Mouse (Mus musculus): ENCODE measurements around the gene Lhx3. TPM values are rescaled to one million over a fixed set of nuclear protein-coding genes. Genes with fewer than 3 reads are reported as not detected.

The Lhx3 gene
- polyA plus RNA-seq, 1 experiment from 2014 or later = not detected

GRCm38 (mm10) chr2:26209566-26209965 lies 1.5 kb upstream of the Lhx3 start:
- Histone ChIP-seq H3K4me1 (replicated peaks; ENCODE audit: control insufficient read depth, insufficient read depth, low read length) (no peaks in the 10 kb centered on the region), H3K27me3 (replicated peaks; ENCODE audit: control insufficient read depth, insufficient read depth, low read length) (peaks cover 35% of the 10 kb centered on the region), H3K4me3 (ENCODE audit: low read depth, low read length) (no peak overlapping the region), H3K4me2 (ENCODE audit: low read length) (no peak overlapping the region), H3K9me3 (ENCODE audit: control insufficient read depth, low read length) (no peaks in the 10 kb centered on the region), H3K27ac (ENCODE audit: low read depth) (no peak overlapping the region), H3K36me3 (ENCODE audit: control insufficient read depth, insufficient read depth, low read length) (peaks cover 40% of the 10 kb centered on the region), H3K9ac (ENCODE audit: low read length) (no peak overlapping the region)
- 77% methylated on average over 3 of the region's 3 CpGs for WGBS
- ATAC-seq (replicated peaks; ENCODE audit: low FRiP score, low TSS enrichment, low read depth) = no peak
- DNase-seq (ENCODE audit: low spot score) = no peak

GRCm38 (mm10) chr2:26207559-26207958 lies 530 bp downstream of the Lhx3 start:
- peaks cover 55% of the 10 kb centered on the region for H3K27me3 ChIP-seq (replicated peaks; ENCODE audit: control insufficient read depth, insufficient read depth, low read length)
- DNase-seq (ENCODE audit: low spot score) (no peak), ATAC-seq (replicated peaks; ENCODE audit: low FRiP score, low TSS enrichment, low read depth) (no peak)
- no peaks in the 10 kb centered on the region for H3K4me1 ChIP-seq (replicated peaks; ENCODE audit: control insufficient read depth, insufficient read depth, low read length)
- H3K4me3 ChIP-seq (ENCODE audit: low read depth, low read length) = no peak overlapping the region
- H3K27ac ChIP-seq (ENCODE audit: low read depth) = no peak overlapping the region
- WGBS = 13% methylated on average over 9 of the region's 9 CpGs
- no peak overlapping the region for H3K4me2 ChIP-seq (ENCODE audit: low read length)
- peaks cover 26% of the 10 kb centered on the region for H3K36me3 ChIP-seq (ENCODE audit: control insufficient read depth, insufficient read depth, low read length)
- no peak overlapping the region for H3K9ac ChIP-seq (ENCODE audit: low read length)
- no peaks in the 10 kb centered on the region for H3K9me3 ChIP-seq (ENCODE audit: control insufficient read depth, low read length)

GRCm38 (mm10) chr2:26205761-26206160 lies 2.3 kb downstream of the Lhx3 start:
- ATAC-seq (replicated peaks; ENCODE audit: low FRiP score, low TSS enrichment, low read depth) = no peak
- Histone ChIP-seq H3K4me3 (ENCODE audit: low read depth, low read length) (no peak overlapping the region), H3K9ac (ENCODE audit: low read length) (no peak overlapping the region), H3K36me3 (ENCODE audit: control insufficient read depth, insufficient read depth, low read length) (peaks cover 8% of the 10 kb centered on the region), H3K4me1 (replicated peaks; ENCODE audit: control insufficient read depth, insufficient read depth, low read length) (no peaks in the 10 kb centered on the region), H3K9me3 (ENCODE audit: control insufficient read depth, low read length) (no peaks in the 10 kb centered on the region), H3K4me2 (ENCODE audit: low read length) (no peak overlapping the region), H3K27me3 (replicated peaks; ENCODE audit: control insufficient read depth, insufficient read depth, low read length) (peaks cover 73% of the 10 kb centered on the region), H3K27ac (ENCODE audit: low read depth) (no peak overlapping the region)
- no peak for DNase-seq (ENCODE audit: low spot score)
- 17% methylated on average over 10 of the region's 10 CpGs for WGBS

GRCm38 (mm10) chr2:26205126-26205525 lies 3.0 kb downstream of the Lhx3 start:
- ATAC-seq (replicated peaks; ENCODE audit: low FRiP score, low TSS enrichment, low read depth) (no peak), DNase-seq (ENCODE audit: low spot score) (peak; percentile 81)
- no peaks in the 10 kb centered on the region for H3K4me1 ChIP-seq (replicated peaks; ENCODE audit: control insufficient read depth, insufficient read depth, low read length)
- peaks cover 79% of the 10 kb centered on the region for H3K27me3 ChIP-seq (replicated peaks; ENCODE audit: control insufficient read depth, insufficient read depth, low read length)
- no peak overlapping the region for H3K4me3 ChIP-seq (ENCODE audit: low read depth, low read length)
- WGBS = 3% methylated on average over 16 of the region's 16 CpGs
- no peaks in the 10 kb centered on the region for H3K9me3 ChIP-seq (ENCODE audit: control insufficient read depth, low read length)
- peaks cover 2% of the 10 kb centered on the region for H3K36me3 ChIP-seq (ENCODE audit: control insufficient read depth, insufficient read depth, low read length)
- H3K4me2 ChIP-seq (ENCODE audit: low read length) = no peak overlapping the region
- no peak overlapping the region for H3K9ac ChIP-seq (ENCODE audit: low read length)
- H3K27ac ChIP-seq (ENCODE audit: low read depth) = no peak overlapping the region

GRCm38 (mm10) chr2:26202849-26203475 lies 5.1 kb downstream of the Lhx3 start:
- ATAC-seq (replicated peaks; ENCODE audit: low FRiP score, low TSS enrichment, low read depth) = no peak
- no peaks in the 10 kb centered on the region; the same call in 1 of the 2 replicates for H3K4me1 ChIP-seq (replicated peaks; ENCODE audit: control insufficient read depth, insufficient read depth, low read length)
- no peak overlapping the region for H3K4me2 ChIP-seq (ENCODE audit: low read length)
- DNase-seq (ENCODE audit: low spot score) = no peak
- H3K4me3 ChIP-seq (ENCODE audit: low read depth, low read length) = no peak overlapping the region
- no peak overlapping the region for H3K9ac ChIP-seq (ENCODE audit: low read length)
- 2% methylated on average over 36 of the region's 36 CpGs for WGBS
- H3K27ac ChIP-seq (ENCODE audit: low read depth) = no peak overlapping the region
- no peaks in the 10 kb centered on the region for H3K36me3 ChIP-seq (ENCODE audit: control insufficient read depth, insufficient read depth, low read length)
- H3K9me3 ChIP-seq (ENCODE audit: control insufficient read depth, low read length) = no peaks in the 10 kb centered on the region
- peaks cover 100% of the 10 kb centered on the region for H3K27me3 ChIP-seq (replicated peaks; ENCODE audit: control insufficient read depth, insufficient read depth, low read length)

- WGBS = under 1% methylated on average over 77 of the region's 77 CpGs
Measured at GRCm38 (mm10) chr2:26201926-26202848, 5.9 kb downstream of the Lhx3 start.

GRCm38 (mm10) chr2:26198488-26198887 lies 9.6 kb downstream of the Lhx3 start:
- H3K4me3 ChIP-seq (ENCODE audit: low read depth, low read length) = no peak overlapping the region
- no peak overlapping the region for H3K9ac ChIP-seq (ENCODE audit: low read length)
- WGBS = under 1% methylated on average over 10 of the region's 10 CpGs
- H3K9me3 ChIP-seq (ENCODE audit: control insufficient read depth, low read length) = no peaks in the 10 kb centered on the region
- no peak overlapping the region for H3K4me2 ChIP-seq (ENCODE audit: low read length)
- peaks cover 96% of the 10 kb centered on the region for H3K27me3 ChIP-seq (replicated peaks; ENCODE audit: control insufficient read depth, insufficient read depth, low read length)
- no peaks in the 10 kb centered on the region for H3K36me3 ChIP-seq (ENCODE audit: control insufficient read depth, insufficient read depth, low read length)
- no peaks in the 10 kb centered on the region; the same call in 1 of the 2 replicates for H3K4me1 ChIP-seq (replicated peaks; ENCODE audit: control insufficient read depth, insufficient read depth, low read length)
- DNase-seq (ENCODE audit: low spot score) = no peak
- no peak overlapping the region for H3K27ac ChIP-seq (ENCODE audit: low read depth)
- no peak for ATAC-seq (replicated peaks; ENCODE audit: low FRiP score, low TSS enrichment, low read depth)

More at GRCm38 (mm10) chr2:26201926-26202848, 5.9 kb downstream of the Lhx3 start:
- H3K27ac ChIP-seq (ENCODE audit: low read depth) = no peak overlapping the region
- no peaks in the 10 kb centered on the region; the same call in 1 of the 2 replicates for H3K4me1 ChIP-seq (replicated peaks; ENCODE audit: control insufficient read depth, insufficient read depth, low read length)
- ATAC-seq (replicated peaks; ENCODE audit: low FRiP score, low TSS enrichment, low read depth) (no peak), DNase-seq (ENCODE audit: low spot score) (no peak)
- H3K9ac ChIP-seq (ENCODE audit: low read length) = no peak overlapping the region
- H3K27me3 ChIP-seq (replicated peaks; ENCODE audit: control insufficient read depth, insufficient read depth, low read length) = peaks cover 100% of the 10 kb centered on the region
- peak overlapping the region; percentile 3; the same call in 1 of the 2 replicates for H3K4me3 ChIP-seq (ENCODE audit: low read depth, low read length)
- H3K4me2 ChIP-seq (ENCODE audit: low read length) = no peak overlapping the region
- no peaks in the 10 kb centered on the region for H3K9me3 ChIP-seq (ENCODE audit: control insufficient read depth, low read length)
- no peaks in the 10 kb centered on the region for H3K36me3 ChIP-seq (ENCODE audit: control insufficient read depth, insufficient read depth, low read length)

- Histone ChIP-seq H3K9me3 (ENCODE audit: control insufficient read depth, low read length) (no peaks in the 10 kb centered on the region), H3K9ac (ENCODE audit: low read length) (no peak overlapping the region), H3K4me3 (ENCODE audit: low read depth, low read length) (no peak overlapping the region), H3K4me2 (ENCODE audit: low read length) (no peak overlapping the region), H3K27me3 (replicated peaks; ENCODE audit: control insufficient read depth, insufficient read depth, low read length) (peaks cover 82% of the 10 kb centered on the region), H3K27ac (ENCODE audit: low read depth) (no peak overlapping the region), H3K36me3 (ENCODE audit: control insufficient read depth, insufficient read depth, low read length) (no peaks in the 10 kb centered on the region), H3K4me1 (replicated peaks; ENCODE audit: control insufficient read depth, insufficient read depth, low read length) (no peaks in the 10 kb centered on the region; the same call in 1 of the 2 replicates)
- DNase-seq (ENCODE audit: low spot score) = no peak
- ATAC-seq (replicated peaks; ENCODE audit: low FRiP score, low TSS enrichment, low read depth) = no peak
- 37% methylated on average over 7 of the region's 7 CpGs for WGBS
Measured at GRCm38 (mm10) chr2:26194552-26195339, 13.3 kb downstream of the Lhx3 start.

Data from intestine, embryonic 14.5 days (tissue).